Mouse (Mus musculus) limb, embryonic 14.5 days (tissue): ENCODE results near the gene Myo3b. TPM values are rescaled to one million over a fixed set of nuclear protein-coding genes. Genes with fewer than 3 reads are reported as not detected.
A peak's percentile ranks its signal among the peaks of the same experiment; 100 is the strongest.

ENCODE experiments used
- ATAC-seq: fragments of 200-750 bp; cut with Nextera tagmentation; 2 replicates; pipeline ENCODE4 v1.8.0; 2017; ENCODE audit warnings: low read depth, moderate number of reproducible peaks, moderate TSS enrichment; ENCODE audit not compliant: low FRiP score
- DNase-seq: peaks from one replicate; pipeline ENCODE4 v3.0.0-alpha.2; 2015; ENCODE audit warnings: low spot score
- H3K27ac ChIP-seq: fragments of 300-500 bp; sonication (generic); replicated peaks from 2 replicates; pipeline ENCODE4 v1.5.1; 2014; ENCODE audit warnings: low read depth, mild to moderate bottlenecking, low read length, moderate library complexity, mixed read lengths
- H3K27me3 ChIP-seq: fragments of 300-500 bp; sonication (generic); 2 replicates; pipeline ENCODE4 v1.6.1; 2014; ENCODE audit warnings: low read length, mixed read lengths; ENCODE audit not compliant: control insufficient read depth, insufficient read depth
- H3K36me3 ChIP-seq: fragments of 300-500 bp; sonication (generic); 2 replicates; pipeline ENCODE4 v1.6.1; 2014; ENCODE audit warnings: mild to moderate bottlenecking, low read length, moderate library complexity, mixed read lengths; ENCODE audit not compliant: control insufficient read depth, insufficient read depth
- H3K4me1 ChIP-seq: fragments of 300-500 bp; sonication (generic); 2 replicates; pipeline ENCODE4 v1.6.1; 2014; ENCODE audit warnings: antibody characterized with exemption, low read length, mixed read lengths; ENCODE audit not compliant: control insufficient read depth, insufficient read depth
- H3K4me2 ChIP-seq: fragments of 300-500 bp; sonication (generic); replicated peaks from 2 replicates; pipeline ENCODE4 v1.6.1; 2014; ENCODE audit warnings: low read depth, mild to moderate bottlenecking, low read length, moderate library complexity; ENCODE audit not compliant: severe bottlenecking
- H3K4me3 ChIP-seq: fragments of 300-500 bp; sonication (generic); replicated peaks from 2 replicates; pipeline ENCODE4 v1.5.1; 2014; ENCODE audit warnings: low read length
- H3K9ac ChIP-seq: fragments of 300-500 bp; sonication (generic); 2 replicates; pipeline ENCODE4 v1.6.1; 2014; ENCODE audit warnings: mild to moderate bottlenecking, low read depth, low read length, moderate library complexity; ENCODE audit not compliant: severe bottlenecking
- H3K9me3 ChIP-seq: fragments of 300-500 bp; sonication (generic); 2 replicates; pipeline ENCODE4 v1.6.1; 2016; ENCODE audit warnings: low read length; ENCODE audit not compliant: control insufficient read depth
- POLR2A ChIP-seq: fragments of 200-500 bp; IDR thresholded peaks from 2 replicates; pipeline ENCODE4 v1.8.0; 2012; ENCODE audit warnings: inconsistent platforms, mild to moderate bottlenecking, moderate library complexity, borderline replicate concordance; ENCODE audit not compliant: insufficient read depth, insufficient read length; ENCODE audit errors: extremely low read depth
- WGBS: fragments of 180-500 bp; shearing (Covaris S2); extraction: QIAGEN DNeasy Blood & Tissue Kit; methylation state at CpG from one replicate; pipeline ENCODE4 v1.1.7; 2014; 5-methylcytosine and 5-hydroxymethylcytosine counted together
- polyA plus RNA-seq, 2 experiments: library from polyadenylated mRNA; depleted of rRNA in 1 of 2; stranded (reverse) in 1 of 2; unstranded in 1 of 2; fragments of >200 nt; fragmentation: Nextera tagmentation in 1 of 2; extraction: Ambion mirVana in 1 of 2; gene quantifications; 2 replicates each; pipeline versions ENCODE4 v1.2.1 to v1.2.3; 2012 to 2014

Gene Myo3b
- polyA plus RNA-seq, 2 experiments: 0.04 TPM; not detected in 1

DNA sequence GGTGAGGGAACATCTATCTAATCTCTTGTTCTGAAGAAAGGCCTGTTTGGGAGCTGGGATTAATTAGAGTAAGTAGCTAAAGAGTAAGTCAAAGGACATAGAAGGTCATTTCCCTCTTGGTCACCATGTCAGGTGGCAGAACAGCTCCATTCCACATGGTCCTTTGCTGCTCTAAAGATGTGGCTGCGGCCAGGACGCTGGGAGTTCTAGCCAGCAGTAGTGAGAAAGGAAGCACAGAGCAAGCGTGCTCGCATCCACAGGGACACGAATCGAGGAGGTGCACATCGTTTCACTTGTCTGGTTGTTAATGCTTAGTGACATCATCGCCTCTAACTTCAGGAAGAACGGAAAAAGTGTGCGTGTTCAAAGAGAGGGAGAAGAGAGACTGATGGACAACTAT is 212.3 kb downstream of the Myo3b start:
- ATAC-seq (no peak), DNase-seq (no peak)
- TF ChIP-seq POLR2A: no peak
- Histone ChIP-seq H3K9me3 (no peaks in the 10 kb centered on the region), H3K4me2 (no peak overlapping the region), H3K27me3 (no peaks in the 10 kb centered on the region), H3K4me1 (no peaks in the 10 kb centered on the region), H3K27ac (no peak overlapping the region), H3K4me3 (no peak overlapping the region), H3K9ac (no peak overlapping the region), H3K36me3 (no peaks in the 10 kb centered on the region)
- WGBS: 85% methylated on average over 10 of the region's 10 CpGs

DNA sequence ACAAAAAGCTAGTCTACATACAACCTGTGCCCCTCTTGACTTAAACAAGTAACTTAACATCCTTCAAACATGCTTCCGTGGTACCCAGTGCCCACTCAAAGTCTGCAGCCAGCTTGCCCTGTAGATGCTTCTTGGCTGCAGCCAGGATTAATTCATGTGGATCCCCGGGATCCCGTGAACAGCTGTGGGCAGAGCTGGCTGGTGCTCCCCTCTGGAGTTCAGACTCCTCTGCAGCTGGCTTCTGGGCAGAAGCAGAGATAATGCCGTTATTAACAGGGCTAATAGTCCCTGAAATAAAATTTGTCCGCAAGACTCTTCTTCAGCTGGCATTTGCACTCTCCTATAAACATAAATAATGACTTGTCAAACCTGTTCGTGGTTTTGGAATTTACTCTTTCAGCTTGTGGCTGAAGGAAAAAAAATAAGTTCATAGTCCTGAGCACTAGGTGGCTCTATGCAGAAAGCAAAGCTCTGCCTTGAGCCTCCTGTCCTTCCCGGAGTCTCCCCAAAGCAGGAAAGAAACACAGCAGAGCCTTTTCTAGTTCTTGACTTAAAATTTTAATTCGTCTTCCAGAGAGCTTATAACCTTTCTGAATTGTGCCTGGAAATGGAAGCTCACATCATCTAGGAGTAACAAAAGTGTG is 220.6 kb downstream of the Myo3b start:
- no peak overlapping the region for H3K9ac ChIP-seq
- H3K36me3 ChIP-seq: no peaks in the 10 kb centered on the region
- no peaks in the 10 kb centered on the region for H3K27me3 ChIP-seq
- no peak for ATAC-seq
- peak; percentile 47 for DNase-seq
- H3K27ac ChIP-seq: no peak overlapping the region
- WGBS: 19% methylated on average over 8 of the region's 8 CpGs
- no peaks in the 10 kb centered on the region for H3K9me3 ChIP-seq
- no peak for TF ChIP-seq POLR2A
- H3K4me3 ChIP-seq: no peak overlapping the region
- peaks cover 4% of the 10 kb centered on the region for H3K4me1 ChIP-seq
- H3K4me2 ChIP-seq: no peak overlapping the region

DNA sequence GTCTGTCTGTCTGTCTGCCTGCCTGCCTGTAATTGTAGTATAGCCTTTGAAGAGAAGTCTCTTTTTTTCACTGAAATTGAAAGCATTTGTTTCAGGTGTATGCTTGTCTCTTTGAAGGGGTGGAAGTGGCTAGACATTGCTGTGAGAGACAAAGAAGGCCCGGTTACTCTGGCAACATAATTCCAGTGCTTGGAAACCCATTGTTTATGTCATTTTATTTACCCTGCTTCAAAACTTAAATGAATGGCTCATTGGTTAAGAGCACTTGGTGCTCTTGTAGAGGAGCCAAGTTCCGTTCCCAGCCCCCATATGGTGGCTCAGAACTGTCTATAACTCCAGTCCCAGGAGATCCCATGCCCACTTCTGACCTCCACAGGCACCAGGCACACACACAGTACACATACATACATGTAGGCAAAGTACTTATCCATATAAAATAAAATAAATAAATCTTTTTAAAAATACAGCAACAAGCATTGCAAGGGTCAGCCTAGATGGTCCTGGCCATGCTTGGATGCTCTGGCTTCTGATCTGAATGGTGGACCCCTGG is 221.8 kb downstream of the Myo3b start:
- no peaks in the 10 kb centered on the region for H3K36me3 ChIP-seq
- H3K27ac ChIP-seq: no peak overlapping the region
- no peak overlapping the region for H3K4me3 ChIP-seq
- H3K4me2 ChIP-seq: no peak overlapping the region
- no peak for TF ChIP-seq POLR2A
- ATAC-seq (no peak), DNase-seq (no peak)
- no peaks in the 10 kb centered on the region for H3K27me3 ChIP-seq
- no peaks in the 10 kb centered on the region for H3K9me3 ChIP-seq
- peaks cover 4% of the 10 kb centered on the region for H3K4me1 ChIP-seq
- WGBS: 76% methylated on average over 2 of the region's 2 CpGs
- no peak overlapping the region for H3K9ac ChIP-seq

- Histone ChIP-seq H3K4me3 (no peak overlapping the region), H3K4me2 (no peak overlapping the region; the same call in 1 of the 2 replicates), H3K27ac (peak overlapping the region; percentile 11; the same call in 1 of the 2 replicates), H3K36me3 (no peaks in the 10 kb centered on the region), H3K4me1 (peaks cover 4% of the 10 kb centered on the region), H3K27me3 (no peaks in the 10 kb centered on the region), H3K9me3 (no peaks in the 10 kb centered on the region), H3K9ac (no peak overlapping the region)
- 74% methylated on average over 8 of the region's 8 CpGs for WGBS
- ATAC-seq (0 out of 2 replicates have a peak, but pooled peaks have one; percentile 15), DNase-seq (no peak)
- no peak for TF ChIP-seq POLR2A
Observed at GRCm38 (mm10) chr2:70261703-70262564, 223.0 kb downstream of the Myo3b start.

GRCm38 (mm10) chr2:70262565-70263082 is 223.7 kb downstream of the Myo3b start:
- Histone ChIP-seq H3K4me3 (no peak overlapping the region), H3K27me3 (no peaks in the 10 kb centered on the region), H3K9me3 (no peaks in the 10 kb centered on the region), H3K9ac (no peak overlapping the region), H3K4me2 (no peak overlapping the region; the same call in 1 of the 2 replicates), H3K27ac (peak overlapping the region; percentile 11; the same call in 1 of the 2 replicates), H3K4me1 (peaks cover 4% of the 10 kb centered on the region), H3K36me3 (no peaks in the 10 kb centered on the region)
- TF ChIP-seq POLR2A: no peak
- 13% methylated on average over 9 of the region's 9 CpGs for WGBS
- DNase-seq (peak; percentile 38), ATAC-seq (peak; percentile 37; the same call in 1 of the 2 replicates)
